Mouse (Mus musculus): Measurements from ENCODE around the gene Cdk4.

Gene Cdk4

DNA sequence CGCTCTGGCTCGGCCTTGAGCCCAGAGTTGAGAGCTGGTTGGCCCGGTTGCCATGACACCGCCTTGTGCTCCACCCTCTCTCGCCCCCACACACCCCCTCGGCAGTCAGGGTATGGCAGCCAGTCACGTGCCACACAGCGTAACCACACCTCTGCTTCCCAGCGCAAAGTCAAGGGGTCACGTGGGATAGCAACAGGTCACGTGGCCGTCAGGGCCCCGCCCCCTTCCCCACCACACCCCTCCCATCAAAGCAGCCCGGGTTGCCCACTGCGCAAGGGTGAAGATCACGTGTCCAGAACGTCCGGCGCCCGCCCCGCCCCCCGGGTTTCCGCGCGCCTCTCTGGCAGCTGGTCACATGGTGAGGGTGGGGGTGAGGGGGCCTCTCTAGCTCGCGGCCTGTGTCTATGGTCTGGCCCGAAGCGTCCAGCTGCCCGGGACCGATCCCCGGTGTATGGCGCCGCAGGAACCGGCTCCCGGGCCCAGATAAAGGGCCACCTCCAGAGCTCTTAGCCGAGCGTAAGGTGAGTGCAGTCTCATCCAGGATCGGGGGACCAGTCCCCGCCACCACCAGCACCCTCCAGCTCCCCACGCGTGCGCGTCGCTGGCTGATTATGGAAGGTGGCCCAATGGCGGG lies at the start of gene Cdk4:
Gene Cdk4, plus strand, starts transcription at position 296 of the 634 bp plus-strand sequence.
- DNase-seq (ENCODE audit: low read depth, low spot score) = peak; percentile 100

DNA sequence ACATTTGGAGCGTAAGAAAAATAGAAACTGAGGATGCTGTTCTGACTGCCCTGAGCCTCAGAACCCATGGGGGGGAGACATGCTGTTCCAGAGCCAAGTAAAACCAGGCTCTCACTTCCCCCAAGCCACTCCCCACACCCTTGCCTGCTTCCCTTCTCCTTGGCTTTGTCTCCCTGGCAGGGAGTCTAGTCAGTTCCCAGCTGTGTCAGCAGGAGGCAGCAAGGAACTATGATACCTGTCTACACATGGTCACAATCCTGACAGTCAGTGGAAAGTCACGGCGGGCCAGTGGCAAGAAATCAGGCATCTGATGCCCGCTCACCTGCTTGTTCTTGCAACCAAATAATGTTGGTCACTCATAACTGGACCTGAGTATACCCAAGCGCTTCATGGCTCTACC lies 46.8 kb upstream of the Cdk4 start:
- DNase-seq (ENCODE audit: low read depth, low spot score) = peak; percentile 78

DNA sequence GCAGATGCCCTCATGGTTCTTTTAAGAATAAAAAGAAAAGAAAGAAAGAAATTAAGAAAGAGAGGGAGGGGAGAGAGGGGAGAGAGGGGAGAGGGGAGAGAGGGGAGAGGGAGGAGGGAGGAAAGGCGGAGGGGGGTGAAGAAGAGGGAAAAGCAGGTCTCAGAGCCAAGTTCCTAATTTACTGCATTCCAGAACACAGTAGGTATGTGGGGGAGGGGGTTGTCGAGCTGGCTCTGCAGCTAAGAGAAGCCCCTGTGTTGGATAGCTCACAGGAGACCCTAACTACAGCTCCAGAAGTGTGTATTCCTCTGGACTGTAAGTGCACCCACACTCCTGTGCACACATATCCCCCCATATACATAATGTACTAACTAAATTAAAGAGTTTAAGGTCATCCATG lies 46.3 kb upstream of the Cdk4 start:
- DNase-seq (ENCODE audit: low read depth, low spot score) = no peak

DNA sequence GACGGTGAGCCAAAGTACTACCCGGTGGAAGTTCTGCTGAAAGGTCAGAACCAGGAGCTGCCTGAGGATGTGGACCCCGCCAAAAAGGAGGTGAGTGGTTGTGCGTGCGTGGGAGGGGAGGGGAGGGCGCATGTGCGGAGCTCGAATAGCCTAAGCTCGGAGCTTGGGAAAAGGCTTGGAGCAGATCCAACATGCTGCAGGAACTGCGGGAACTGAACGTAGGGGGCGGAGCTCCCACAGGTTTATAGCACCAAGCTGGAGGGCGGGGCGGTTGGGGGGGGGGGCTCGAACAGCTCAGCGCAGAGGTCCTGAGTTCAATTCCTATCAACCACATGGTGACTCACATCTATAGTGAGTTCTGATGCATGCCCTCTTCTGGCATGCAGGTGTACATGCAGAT lies 44.9 kb upstream of the Cdk4 start:
- peak; percentile 51 for DNase-seq (ENCODE audit: low read depth, low spot score)

DNA sequence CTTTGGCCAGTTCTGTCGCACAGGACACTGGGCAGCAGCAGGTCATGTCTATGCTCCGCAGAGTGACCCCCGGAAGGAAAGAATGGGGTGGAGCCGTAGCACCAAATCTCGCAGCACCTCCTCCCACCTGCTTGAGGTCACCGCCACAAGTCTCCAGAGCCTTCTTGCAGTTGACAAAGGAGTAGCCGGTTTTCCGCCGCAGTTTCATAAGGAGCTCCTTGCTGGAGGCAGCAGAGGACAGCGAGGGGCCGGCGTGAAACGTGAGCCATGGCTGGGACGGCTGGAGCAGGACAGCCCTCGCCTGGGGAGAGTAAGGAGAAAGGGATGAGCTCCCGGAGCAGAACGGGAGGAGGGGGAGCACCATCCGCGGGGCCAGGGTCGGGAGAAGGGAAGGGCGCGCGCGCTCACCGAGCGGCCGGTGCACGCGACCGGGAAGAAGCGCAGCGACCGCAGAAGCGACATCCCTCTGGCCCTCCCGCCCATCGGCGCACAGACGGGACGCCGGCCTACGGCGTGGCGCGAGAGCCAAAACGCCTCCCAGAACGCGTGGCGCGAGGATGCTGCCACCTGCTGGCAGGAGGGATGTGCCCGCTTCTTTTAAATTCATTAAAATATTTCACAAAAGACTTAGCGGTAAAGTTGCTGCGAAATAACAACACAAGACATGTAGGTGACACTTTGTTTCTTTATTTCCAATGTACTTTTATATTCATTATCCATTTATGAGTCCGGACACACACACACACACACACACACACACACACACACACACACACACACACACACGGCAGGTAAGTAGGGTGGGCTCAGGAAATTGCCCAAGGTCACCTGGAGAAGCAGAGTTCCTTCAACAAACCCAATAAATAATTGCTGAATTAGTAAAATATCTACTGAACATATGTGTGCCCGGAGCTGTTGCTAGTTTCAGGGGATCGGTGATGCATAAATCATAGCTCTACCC lies 32.7 kb upstream of the Cdk4 start, which contains the start of gene Tsfm:
Gene Tsfm, minus strand, starts transcription at position 505 of the 961 bp plus-strand sequence.
- peak; percentile 90 for DNase-seq (ENCODE audit: low read depth, low spot score)

DNA sequence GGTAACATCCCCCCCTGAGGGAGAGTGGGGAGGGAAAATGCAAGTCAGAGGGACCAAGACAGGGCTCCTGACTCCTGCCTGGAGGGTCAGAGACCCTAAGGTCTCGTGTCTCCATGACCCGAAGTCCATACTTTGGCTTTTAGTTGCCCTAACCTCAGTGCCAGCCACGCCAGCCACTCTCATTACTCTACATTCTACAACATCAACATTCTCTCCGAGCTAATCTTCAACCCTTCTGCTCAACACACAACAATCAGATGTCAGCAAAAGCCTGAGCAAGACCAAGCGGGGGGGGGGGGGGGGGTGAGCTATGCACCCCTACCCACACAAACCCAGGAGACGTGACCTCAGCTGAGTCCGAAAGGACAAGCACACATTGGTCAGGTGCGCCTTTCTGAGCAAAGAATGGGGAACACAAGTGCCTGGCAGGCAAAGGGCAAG lies 30.0 kb upstream of the Cdk4 start:
- no peak for DNase-seq (ENCODE audit: low read depth, low spot score)

DNA sequence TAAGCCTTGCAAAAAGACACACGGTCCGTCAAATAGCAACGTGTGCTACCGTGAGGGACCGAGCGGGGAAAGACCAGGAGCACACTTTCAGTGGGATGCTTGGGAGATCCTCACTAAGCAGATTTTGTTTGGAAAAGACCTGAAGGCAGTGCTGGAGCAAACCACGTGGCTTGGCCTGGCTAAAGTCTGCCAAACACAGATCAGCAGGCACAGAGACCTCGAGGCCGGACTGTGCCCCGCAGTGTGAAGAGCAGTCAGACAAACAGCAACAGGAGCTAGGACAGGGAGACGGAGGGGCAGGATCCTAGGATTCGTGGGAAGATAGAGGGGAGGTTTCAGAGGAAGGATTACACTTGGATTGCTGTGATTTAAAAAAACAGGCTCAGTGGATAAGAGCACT lies 27.1 kb upstream of the Cdk4 start:
- DNase-seq (ENCODE audit: low read depth, low spot score) = no peak

DNA sequence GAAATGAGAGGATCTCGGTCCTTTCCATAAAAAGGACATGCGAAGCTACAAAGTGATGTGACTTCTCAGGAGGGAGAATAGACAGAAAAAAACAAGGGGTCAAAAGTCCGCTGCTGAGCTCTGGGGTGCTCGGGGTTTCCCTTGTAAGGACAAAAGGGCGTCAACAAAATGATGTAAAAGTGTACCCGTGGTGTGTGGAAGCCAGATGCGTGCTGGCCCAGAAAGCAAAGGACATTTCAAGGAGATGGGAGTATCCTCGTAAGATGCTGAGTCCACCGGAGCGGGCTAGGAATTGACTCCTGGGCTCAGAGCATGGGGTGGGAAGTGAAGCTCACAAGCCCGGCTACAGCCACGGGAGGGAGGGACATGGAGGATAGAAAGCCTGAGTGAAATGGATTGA lies 25.7 kb upstream of the Cdk4 start:
- DNase-seq (ENCODE audit: low read depth, low spot score) = peak; percentile 61

DNA sequence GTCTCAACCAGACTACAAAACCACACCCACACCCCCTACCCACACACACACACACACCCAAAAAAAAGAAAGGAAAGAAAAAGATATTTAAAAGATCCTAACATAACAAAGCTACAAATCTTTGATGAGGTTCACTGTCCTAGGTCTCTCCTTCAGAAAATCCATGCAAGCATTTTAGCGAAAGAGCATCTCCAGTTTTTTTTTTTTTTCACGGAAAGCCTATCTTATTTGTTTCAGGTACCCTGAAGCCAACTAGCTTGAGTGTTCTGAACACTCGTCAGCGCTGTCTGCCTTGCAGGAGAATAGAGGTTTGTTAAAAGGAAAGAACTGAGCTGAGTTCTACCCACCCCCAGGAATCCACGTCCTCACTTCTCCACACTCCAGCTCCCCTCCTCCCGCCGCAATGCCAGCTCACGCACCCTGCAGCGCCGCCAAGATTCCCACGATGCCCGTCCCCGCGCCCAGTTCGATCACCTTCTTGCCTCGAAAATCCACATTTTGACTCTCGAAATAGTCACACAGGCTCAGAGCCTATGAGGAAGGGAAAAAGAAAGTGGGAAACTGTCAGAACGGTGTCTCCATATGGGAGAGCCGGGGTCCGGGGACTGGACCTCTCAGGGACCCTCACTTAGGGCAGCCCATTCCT lies 22.6 kb upstream of the Cdk4 start:
- no peak for DNase-seq (ENCODE audit: low read depth, low spot score)

DNA sequence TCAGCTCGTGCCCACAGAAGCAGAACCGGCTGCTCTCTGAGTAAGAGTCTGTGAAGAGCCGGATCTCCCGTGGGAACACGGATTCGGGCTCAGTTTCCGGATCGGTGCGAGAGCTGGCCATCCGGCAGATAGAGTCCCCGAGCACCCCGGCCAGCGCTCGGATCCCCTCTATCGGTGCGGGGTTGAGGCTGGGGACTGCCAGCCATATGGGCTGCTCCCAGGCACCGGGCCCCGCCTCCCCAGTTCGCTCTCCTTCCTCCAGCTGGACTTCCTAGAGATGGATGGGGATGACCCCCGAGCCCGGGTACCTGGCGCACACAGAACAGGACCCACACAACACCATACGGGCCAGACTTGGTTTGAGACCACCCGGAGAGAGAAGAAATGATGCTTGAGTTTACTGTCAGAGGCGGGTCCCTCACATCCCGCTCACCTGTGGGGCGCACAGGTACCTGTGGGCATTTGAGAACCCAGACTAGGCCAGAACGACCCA lies 22.0 kb upstream of the Cdk4 start, which contains the start of the genes Mettl1 and Eef1akmt3:
Gene Mettl1, plus strand, starts transcription at position 141 of the 493 bp plus-strand sequence.
Gene Eef1akmt3, minus strand, starts transcription at position 240 of the 493 bp plus-strand sequence.
- no peak for DNase-seq (ENCODE audit: low read depth, low spot score)

DNA sequence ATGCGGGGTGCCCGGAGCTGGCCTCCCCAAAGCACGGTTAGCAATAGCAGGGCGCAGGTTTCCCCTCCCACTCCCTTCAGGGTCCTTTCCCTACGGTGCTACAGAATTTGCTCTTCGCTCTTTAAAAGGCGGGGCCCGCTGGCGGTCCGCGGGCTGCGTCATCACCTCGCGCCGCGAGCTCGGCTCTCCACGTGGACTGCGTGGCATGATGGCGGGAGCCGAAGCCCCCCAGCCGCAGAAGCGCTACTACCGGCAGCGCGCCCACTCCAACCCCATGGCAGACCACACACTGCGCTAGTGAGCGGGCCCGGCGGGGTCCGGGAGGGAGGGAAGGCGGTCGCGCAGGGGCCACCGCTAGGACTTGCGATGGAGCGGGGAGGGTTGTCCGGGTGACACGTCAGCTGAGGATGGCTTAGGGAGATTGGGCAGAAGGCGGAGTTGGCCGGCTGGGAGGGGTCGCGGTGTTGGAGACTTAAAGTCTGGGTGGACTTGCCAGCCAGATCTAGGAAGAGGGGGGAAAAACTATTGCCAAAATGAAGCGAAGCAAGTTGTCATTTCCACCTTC lies 21.5 kb upstream of the Cdk4 start:
- DNase-seq (ENCODE audit: low read depth, low spot score) = peak; percentile 92

DNA sequence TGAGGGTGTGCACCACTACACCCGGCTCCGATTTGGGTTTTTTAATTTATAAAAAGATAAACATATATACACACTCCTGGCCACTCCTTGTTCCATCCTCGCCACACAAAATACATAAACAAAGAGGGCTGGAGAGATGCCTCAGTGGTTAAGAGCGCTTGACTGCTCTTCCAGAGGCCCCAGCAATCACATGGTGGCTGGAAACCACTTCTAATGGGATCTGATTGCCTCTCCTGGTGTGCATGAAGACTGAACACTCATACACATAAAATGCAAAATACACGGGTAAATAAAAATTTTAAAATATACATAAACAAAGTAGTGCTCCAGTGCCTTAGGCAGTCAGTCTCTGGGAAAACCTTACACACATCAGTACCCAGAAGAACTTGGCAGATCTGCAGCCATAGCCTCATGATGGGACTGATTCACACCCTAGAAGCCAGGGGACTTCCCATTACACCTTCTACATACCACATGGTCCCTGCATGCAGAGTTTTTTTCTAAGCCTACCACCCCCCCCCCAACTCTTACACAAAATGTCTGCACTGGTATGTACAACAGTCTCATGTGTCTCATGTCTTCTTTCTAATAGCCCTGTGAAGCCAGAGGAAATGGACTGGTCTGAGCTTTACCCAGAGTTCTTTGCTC lies 20.7 kb upstream of the Cdk4 start:
- DNase-seq (ENCODE audit: low read depth, low spot score) = no peak

DNA sequence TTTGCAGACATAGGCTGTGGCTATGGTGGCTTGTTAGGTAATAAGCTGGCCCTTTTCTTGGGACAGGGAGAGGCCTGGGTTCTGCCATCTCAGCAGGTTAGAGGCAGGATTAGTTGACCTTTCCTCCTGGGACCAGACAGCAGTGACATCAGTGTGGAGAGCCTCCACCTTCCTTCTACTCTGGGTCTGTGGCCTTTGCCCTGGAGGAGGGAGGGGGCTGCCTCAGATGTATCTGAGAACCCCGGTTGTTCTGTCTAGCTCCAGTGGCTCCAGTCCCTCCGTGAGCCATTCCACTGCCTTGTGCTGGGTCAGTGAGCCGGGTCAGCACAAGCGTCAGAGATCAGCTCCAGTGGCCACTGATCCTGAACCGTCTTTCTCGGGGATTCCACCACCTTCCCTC lies 20.1 kb upstream of the Cdk4 start:
- no peak for DNase-seq (ENCODE audit: low read depth, low spot score)

DNA sequence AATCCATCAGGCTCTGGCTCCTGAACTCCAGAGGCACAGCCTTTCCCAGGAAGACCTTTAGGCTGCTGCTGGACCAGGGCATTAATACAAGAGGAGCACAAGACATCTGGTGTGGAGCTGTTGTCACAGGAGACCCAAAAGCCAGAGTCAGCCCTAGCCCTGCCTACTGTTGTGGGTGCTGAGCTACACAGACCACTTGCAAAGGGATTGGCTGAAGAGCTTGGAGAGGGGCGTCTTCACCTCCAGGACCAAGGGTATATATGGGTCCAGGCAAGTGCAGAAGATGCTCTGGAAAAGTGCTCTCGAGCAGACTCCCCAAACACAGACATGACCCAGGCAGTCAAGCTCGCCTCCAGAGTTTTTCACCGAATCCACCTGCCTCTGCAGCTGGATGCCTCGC lies 15.4 kb upstream of the Cdk4 start, which contains the start of gene Cyp27b1:
Gene Cyp27b1, plus strand, starts transcription at position 297 of the 400 bp plus-strand sequence.
- no peak for DNase-seq (ENCODE audit: low read depth, low spot score)

DNA sequence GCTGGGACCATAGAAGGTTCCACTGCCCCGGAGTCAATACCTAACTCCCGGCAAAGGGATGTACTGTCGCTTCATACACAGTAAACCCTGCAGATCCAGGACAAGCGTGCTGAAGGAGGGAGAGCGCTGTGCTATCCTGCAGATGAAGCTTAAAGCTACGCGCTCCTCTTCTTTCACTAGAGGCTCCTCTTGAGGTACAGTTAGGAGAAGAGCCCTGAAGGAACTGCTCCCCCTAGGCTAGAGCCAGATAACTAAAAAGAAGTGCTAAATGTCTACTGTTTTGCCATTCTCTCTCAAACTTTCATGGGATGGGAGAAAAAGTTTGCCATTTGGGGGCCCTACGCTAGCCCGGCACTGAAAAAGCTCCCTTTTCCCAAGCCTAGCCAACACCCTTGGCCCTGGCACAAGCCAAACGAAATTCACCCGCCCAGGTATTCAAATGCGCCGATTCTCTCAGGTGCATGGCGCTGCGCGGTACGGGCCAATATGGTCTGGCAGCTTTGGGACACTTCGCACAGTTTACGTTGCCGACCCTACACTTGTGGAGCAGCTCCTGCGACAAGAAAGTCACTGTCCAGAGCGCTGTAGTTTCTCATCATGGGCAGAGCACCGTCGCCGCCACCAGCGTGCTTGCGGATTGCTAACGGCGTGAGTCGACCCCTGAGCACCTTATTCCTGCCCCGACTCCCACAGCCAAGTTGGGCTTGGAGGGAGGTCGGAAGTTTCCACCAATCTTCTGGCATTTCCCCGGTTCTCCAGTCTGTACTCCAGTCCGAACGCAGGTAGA lies 14.5 kb upstream of the Cdk4 start:
- no peak for DNase-seq (ENCODE audit: low read depth, low spot score)

DNA sequence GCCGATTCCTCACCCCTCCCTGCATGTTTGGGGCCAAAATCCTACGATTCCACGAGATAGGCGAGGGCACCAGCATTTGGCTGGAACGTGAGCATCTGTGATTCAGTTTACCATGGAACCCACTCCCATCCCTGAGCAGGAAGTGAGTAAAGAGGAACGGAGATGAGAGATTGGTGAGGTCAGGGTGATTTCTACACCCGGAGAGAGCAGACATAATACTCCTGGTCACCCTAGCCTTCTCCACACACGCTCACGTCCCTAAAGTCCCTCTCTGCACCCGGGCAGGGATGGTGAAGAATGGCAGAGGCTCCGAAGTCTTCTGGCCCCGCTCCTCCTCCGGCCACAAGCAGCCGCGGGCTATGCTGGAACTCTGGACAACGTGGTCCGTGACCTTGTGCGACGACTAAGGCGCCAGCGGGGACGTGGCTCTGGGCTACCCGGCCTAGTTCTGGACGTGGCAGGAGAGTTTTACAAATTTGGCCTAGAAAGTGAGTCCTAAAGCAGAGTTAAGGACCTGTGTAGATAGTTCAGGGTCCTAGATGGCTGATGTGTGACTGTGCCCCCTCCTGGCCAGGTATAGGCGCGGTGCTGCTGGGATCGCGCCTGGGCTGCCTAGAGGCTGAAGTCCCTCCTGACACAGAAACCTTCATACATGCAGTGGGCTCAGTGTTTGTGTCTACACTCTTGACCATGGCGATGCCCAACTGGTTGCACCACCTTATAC lies 13.8 kb upstream of the Cdk4 start:
- DNase-seq (ENCODE audit: low read depth, low spot score) = peak; percentile 63

DNA sequence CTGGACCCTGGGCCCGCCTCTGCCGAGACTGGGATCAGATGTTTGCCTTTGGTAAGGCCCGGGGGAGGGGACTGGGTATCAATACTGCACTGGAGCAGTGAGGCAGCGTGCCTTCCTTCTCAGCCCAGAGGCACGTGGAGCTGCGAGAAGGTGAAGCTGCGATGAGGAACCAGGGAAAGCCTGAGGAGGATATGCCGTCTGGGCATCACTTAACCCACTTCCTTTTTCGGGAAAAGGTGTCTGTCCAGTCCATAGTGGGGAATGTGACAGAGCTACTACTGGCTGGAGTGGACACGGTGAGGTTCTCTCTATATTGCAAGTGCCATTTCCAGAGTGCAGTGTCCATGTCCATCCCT lies 13.2 kb upstream of the Cdk4 start:
- DNase-seq (ENCODE audit: low read depth, low spot score) = no peak

DNA sequence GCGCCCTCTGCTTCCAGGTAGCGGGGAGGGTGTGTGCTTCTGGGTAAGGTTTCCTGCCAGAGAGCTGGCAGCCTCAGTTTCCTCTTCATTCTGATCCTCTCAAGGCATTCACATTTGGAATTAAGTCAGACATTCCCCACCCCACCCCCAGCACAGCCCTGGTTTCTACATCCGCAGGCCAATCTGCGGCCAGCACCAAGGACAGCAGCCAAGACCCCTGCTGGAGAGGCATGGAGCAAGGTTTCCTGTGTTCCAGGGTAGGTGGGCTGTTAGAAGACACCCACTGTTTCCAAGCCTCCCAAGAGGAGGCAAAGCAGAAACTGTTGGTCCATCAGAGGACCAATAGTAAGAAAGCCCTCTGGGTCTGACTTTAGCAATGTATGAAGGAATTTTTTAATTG lies 8.7 kb upstream of the Cdk4 start:
- DNase-seq (ENCODE audit: low read depth, low spot score) = no peak

DNA sequence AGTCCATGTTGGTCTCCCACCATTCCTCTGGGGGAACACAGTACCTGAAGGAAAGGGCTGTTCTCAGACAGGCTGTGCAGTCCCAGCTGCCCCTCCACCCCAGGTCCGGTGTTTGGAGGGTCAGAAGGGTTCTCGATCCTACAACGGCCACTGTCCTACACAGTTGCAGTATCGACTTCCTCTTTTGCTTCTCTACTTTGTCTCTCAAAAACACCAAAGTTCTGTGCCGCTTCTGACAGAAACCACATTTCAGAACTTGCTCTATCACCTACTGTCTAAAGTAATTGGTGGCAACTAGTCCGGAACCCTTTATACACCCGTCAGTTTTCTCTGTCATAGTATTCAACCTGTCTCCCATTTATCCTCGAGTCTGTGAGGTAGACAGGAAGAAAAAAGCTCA lies 7.9 kb upstream of the Cdk4 start:
- DNase-seq (ENCODE audit: low read depth, low spot score) = no peak

DNA sequence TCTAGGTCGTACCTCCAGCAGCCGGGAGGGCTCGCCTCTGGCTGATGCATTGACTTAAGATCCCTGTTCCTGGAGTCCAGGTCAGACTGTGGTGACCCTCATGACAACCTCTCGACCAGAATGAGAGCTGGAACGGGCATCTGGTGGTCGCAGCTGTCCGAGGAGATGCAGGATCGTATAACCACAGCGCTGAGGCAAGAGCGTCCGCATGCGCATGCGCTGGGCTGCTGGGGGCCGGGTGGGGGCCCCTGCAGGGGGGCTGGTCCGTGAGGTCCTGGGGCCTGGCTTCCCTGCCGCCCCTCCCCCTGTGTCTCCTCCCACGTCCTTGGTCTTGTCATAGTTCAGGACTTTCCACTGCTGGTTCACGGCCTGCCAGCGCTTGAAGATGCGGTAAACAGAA lies 6.8 kb upstream of the Cdk4 start:
- DNase-seq (ENCODE audit: low read depth, low spot score) = no peak
